Mouse (Mus musculus): Measurements from ENCODE around the gene Cspg4. TPM values are rescaled to one million over a fixed set of nuclear protein-coding genes. Genes with fewer than 3 reads are reported as not detected.

Cspg4 gene
- polyA plus RNA-seq (2012; rRNA removed; ENCODE audit: low replicate concordance), result 32.7 and 50.8 TPM in 2 replicates

DNA sequence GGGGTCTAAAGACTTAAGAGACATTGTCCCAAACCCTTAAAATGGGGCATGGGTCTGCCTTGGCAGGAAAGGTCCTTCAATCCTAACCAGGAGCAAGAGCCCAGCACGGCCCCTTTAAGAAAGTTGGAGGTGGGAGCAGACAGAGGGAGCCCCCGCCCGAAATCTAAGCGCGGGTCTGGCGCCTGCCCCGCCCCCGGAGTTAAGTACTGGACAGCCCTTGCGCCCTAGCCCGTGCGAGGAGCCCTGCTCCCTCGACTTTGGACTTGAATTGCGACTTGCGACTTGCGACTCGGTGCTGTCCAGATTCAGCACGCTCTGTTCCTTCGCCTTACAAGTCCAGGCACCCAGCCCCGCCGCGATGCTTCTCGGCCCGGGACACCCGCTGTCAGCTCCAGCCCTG, at the start of gene Cspg4:
Cspg4 (plus strand) TSS at position 202 of the 400 bp plus-strand sequence.

DNA sequence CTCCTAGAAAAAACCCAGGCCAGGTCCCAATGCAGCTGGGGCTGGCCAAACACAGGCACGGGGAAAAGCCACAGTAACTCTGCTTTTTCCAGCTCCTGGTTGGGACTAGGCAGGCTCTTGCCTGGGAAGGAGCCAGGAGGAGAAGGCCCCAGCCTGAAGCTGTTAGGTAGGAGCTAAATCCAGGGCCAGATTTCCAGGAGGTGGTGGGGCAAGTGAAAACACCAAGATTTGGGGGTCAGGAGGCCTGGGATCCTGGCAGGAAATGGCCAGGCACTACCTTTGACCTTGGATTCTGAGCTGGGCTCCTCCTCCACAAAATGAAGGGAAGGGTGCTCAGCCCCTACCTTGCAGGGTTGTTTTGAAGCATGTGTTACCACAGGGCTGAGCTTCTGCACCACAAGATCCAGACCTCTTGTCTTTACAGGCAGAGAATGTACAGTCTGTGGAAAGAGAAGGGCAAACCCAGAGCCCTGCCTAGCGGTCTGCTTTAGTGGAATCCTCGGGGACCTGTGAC, 560 bp upstream of the Cspg4 start, which contains the start of gene Odf3l1:
Odf3l1 (minus strand) TSS at position 464 of the 514 bp plus-strand sequence.

DNA sequence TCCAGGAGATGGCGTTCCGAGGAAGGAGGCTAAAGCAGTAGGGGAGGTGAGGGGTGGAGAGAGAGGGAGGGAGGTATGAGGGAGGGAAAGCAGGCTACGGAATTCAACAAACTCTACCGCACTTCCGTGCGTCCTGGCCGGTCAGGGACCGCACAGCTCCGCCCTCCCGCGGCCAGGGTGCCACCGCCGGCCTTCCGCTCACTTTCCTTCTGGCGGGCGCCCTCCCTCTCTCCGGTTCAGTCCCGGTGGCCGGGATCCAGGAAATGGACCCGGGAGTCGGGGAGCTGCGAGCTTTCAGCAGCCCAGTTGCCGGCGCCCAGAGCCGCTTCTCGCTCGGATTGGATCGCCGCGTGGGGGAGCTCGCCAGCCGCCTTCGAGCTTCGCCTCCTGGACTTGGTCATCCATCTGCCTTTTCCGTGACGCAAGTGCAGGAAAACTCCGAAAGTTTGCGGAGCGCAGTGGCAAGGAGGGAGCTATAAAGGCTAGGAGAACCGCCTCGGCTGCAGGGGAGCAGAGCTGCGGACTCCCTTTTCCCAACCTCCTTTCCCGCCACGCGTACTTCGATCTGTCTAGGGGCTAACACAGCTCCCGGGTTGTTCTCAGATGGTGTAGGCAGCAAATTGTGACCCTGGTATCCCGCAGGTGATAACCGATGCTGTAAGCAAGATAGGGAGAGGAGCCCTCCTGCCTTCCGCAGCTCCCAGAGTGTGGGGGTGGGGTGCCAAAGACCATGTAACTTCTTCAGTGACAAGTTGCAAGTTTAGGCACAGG, 63.4 kb downstream of the Cspg4 start, which contains the start of gene Snx33:
Snx33 (minus strand) TSS at position 331 of the 771 bp plus-strand sequence.

DNA sequence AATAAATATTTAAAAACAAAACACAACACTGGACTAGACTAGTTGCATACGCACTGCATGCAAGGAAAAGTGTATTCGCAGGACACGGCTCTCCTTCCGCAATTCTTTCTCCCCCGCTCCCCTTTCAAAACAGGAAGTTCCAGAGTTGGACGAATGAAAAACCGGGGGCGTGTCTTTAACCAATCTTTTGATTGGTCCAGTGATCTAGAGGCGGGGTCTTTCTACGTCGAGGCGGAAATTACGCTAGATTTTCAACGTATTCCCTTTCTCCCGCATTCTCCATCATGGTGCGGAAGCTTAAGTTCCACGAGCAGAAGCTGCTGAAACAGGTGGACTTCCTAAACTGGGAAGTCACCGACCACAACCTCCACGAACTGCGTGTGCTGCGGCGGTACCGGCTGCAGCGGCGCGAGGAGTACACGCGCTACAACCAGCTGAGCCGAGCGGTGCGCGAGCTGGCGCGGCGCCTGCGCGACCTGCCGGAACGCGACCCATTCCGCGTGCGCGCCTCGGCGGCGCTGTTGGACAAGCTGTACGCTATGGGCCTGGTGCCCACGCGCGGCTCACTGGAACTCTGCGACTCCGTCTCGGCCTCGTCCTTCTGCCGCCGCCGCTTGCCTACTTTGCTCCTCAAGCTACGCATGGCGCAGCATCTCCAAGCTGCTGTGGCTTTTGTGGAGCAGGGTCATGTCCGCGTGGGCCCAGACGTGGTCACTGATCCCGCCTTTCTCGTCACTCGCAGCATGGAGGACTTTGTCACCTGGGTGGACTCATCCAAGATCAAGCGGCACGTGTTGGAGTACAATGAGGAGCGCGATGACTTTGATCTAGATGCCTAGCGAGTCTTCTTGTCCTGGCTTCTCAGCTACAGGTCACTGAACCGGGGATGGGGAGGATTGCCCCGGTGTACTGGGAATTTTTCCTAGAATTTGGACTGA, 72.7 kb downstream of the Cspg4 start, which contains the start of gene Imp3:
Imp3 (plus strand) TSS at position 253 of the 938 bp plus-strand sequence.

Other genes starting within 250 kb of the Cspg4 start
- 4.6 and 8.3 TPM in 2 replicates for gene Lingo1, start 68.6 kb upstream of the Cspg4 start, polyA plus RNA-seq (2012; rRNA removed; ENCODE audit: low replicate concordance)
- 23.0 and 28.9 TPM in 2 replicates for gene Odf3l1, start 354 bp upstream of the Cspg4 start, polyA plus RNA-seq (2012; rRNA removed; ENCODE audit: low replicate concordance)
- gene Snx33, start 63.3 kb downstream of the Cspg4 start, polyA plus RNA-seq (2012; rRNA removed; ENCODE audit: low replicate concordance), result 19.6 and 23.7 TPM in 2 replicates
- 165 and 338 TPM in 2 replicates for gene Imp3, start 72.4 kb downstream of the Cspg4 start, polyA plus RNA-seq (2012; rRNA removed; ENCODE audit: low replicate concordance)
- gene Snupn, start 85.8 kb downstream of the Cspg4 start, polyA plus RNA-seq (2012; rRNA removed; ENCODE audit: low replicate concordance), result 4.1 and 7.5 TPM in 2 replicates
- 31.9 and 44.9 TPM in 2 replicates for gene Ptpn9, start 129.9 kb downstream of the Cspg4 start, polyA plus RNA-seq (2012; rRNA removed; ENCODE audit: low replicate concordance)
- gene Sin3a, start 207.0 kb downstream of the Cspg4 start, polyA plus RNA-seq (2012; rRNA removed; ENCODE audit: low replicate concordance), result 109 and 117 TPM in 2 replicates